Mouse (Mus musculus) adrenal gland, adult 8-10 months (tissue): Measurements from ENCODE around the gene Atp8b3. TPM values are rescaled to one million over a fixed set of nuclear protein-coding genes. Genes with fewer than 3 reads are reported as not detected.
A peak's percentile ranks its signal among the peaks of the same experiment; 100 is the strongest.

ENCODE experiments used
- DNase-seq: peaks from one replicate; pipeline ENCODE4 v3.0.0; 2022
- total RNA-seq, 4 experiments: library from RNA; stranded (reverse); gene quantifications; 2 replicates each; pipeline ENCODE4 v1.2.4; 2022

The Atp8b3 gene
- total RNA-seq, 4 experiments from 2014 or later, result 1.2 to 3.0 (median 1.9) TPM

DNA sequence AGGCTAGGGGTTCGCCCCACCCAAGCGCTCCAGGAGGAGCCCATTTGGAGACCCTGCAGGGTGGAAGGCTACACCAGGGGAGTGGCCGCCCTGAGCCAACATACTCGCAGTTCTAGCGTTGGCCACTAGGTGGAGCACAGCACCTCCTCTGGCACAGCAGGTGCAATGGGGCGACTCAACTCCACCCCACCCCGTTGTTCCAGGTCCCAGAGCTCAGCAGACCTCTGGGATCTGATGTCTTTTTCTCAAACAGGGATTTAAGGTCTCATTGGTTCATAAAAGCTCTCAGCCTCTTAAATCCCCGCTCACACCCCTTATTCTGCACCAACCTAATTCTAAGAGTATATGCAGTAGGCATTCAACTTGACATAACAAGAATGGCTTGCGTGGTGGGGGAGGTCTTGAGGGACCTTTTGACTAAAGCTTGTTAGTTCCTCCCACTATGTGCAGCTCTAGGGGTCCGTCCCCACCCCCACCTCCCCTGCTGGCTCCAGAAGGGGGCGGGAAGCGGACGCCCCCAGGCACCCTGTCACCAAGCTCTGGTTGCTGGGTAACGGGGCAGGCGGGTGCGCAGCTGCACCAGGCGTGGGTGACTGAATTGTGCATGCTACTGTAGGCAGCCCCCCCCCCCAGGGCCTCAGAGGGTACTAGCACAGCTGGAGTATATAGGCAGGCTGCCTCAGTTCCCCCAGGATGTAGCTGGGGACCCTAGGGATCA lies 27.6 kb upstream of the Atp8b3 start:
- no peak for DNase-seq

GRCm38 (mm10) chr10:80561116-80561944 lies 22.4 kb upstream of the Atp8b3 start, which contains the start of gene Rexo1:
TSS of gene Rexo1 (minus strand) at chr10:80561560.
- DNase-seq, result peak; percentile 87

- DNase-seq, result no peak
Observed at GRCm38 (mm10) chr10:80560621-80561020, 21.7 kb upstream of the Atp8b3 start.

DNA sequence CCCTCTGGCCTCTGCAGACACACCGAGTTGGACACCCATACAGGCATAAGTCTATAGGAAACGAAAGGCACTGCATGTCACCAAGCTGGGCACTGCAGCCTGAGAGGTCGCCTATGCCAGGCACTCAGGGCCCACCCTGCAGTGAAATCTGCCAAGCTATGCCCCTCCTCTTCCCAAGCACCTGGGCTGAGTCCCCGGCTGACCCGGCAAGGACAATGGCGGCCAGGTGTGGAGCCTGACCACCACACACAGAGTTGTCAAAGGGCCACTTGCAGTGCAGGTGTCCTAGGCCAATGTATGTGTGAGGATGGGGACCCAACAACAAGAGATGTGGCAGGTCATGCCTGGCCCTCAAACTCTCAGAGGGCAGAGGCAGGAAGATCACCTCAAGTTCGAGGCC lies 20.5 kb upstream of the Atp8b3 start:
- no peak for DNase-seq

DNA sequence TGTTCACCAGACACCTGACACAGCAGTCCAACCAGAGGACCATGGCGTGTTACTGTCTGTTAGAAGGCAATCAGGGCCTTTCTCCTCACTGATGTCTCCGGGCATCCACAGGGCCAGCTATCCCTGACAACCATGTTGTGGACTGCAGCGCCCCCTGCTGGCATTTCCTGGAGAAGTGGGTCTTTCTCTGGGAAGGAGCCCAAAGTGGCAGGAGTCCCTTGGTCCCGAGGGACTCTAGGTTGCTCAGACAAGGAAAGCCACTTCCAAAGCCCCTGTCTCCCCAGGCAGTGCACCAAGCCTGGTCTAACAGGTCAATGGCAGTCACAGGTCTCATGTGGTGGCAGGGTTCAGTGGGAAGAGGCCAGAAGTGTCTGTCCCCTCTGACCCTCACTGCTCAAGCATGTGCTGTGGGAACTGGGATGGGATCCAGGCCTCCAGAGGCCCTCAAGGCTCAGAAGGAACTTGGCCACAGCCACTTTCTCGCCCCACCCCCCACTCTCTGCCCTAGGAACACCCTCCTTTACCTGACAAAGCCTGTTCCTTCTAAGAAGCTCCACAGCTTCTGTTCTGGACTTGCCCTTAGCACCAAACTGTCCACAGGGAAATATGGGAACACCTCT lies 18.5 kb upstream of the Atp8b3 start:
- peak; percentile 71 for DNase-seq

GRCm38 (mm10) chr10:80553997-80554396 lies 15.1 kb upstream of the Atp8b3 start:
- no peak for DNase-seq

- DNase-seq, result no peak
Observed at GRCm38 (mm10) chr10:80553575-80553974, 14.7 kb upstream of the Atp8b3 start.

- no peak for DNase-seq
Observed at GRCm38 (mm10) chr10:80552364-80552763, 13.4 kb upstream of the Atp8b3 start.

- no peak for DNase-seq
Observed at GRCm38 (mm10) chr10:80549279-80549678, 10.4 kb upstream of the Atp8b3 start.

- DNase-seq, result peak; percentile 92
Observed at GRCm38 (mm10) chr10:80548428-80549006, 9.6 kb upstream of the Atp8b3 start.

DNA sequence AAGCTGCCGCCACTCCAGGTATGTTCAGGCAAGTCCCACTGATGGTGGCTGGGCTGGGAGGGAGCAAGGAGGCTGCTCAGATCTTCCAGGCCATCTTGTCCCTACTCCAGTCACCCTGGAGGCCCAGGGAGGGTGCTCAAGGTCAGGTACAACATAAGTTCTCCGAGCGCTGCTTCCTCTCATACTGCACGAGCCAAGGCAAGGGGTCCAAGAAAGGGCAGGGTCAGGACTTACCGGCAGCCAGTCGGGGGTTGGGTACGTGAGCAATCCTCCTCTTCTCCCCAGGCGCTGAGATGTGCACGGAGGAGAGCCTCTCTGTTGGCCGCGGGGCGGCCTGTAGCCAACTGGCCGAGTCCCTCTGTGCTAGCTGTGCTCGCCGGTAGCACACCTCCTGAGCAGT lies 8.6 kb upstream of the Atp8b3 start:
- DNase-seq, result no peak

- DNase-seq, result no peak
Observed at GRCm38 (mm10) chr10:80546945-80547344, 8.0 kb upstream of the Atp8b3 start.

- DNase-seq, result no peak
Observed at GRCm38 (mm10) chr10:80545590-80545989, 6.7 kb upstream of the Atp8b3 start.

DNA sequence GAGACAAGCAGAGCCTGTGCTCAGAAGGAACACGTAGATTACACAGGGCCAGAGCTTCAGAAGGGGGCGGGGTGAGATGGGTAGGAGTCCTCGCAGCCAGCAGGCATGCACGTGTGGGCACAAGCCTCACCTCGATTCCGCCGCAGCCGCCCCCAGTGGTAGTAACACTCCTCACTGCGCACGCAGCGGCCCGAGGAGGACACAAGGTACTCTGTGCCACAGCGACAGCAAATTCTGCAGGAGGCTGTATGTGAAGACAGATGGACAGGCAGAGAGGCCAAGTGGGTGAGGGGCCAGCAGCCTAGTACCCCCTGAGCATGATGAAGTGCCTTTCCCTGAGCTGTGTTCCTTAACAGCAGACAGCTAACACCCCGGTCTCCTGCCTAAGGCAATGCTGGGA lies 4.9 kb upstream of the Atp8b3 start:
- no peak for DNase-seq

DNA sequence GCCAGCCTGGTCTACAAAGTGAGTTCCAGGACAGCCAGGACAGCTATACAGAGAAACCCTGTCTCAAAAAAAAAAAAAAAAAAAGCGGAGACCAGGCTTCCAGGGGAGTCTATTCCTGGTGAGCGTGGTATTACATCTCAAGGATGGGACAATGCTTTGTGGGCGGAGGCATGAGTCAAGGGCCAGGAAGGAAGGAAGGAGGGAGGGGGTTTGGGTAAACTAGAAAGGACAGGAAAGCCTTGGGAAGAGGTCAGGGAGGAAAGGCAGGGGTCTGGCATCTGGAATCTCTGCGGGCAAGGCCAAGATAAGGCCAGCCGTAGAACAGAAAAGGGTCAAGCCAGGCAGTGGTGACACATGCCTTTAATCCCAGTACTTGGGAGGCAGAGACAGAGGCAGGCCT lies 569 bp upstream of the Atp8b3 start:
- no peak for DNase-seq

GRCm38 (mm10) chr10:80538180-80538579 lies 744 bp downstream of the Atp8b3 start:
- DNase-seq, result no peak

- DNase-seq, result no peak
Observed at GRCm38 (mm10) chr10:80535711-80536110, 3.2 kb downstream of the Atp8b3 start.

- DNase-seq, result no peak
Observed at GRCm38 (mm10) chr10:80535071-80535470, 3.9 kb downstream of the Atp8b3 start.

DNA sequence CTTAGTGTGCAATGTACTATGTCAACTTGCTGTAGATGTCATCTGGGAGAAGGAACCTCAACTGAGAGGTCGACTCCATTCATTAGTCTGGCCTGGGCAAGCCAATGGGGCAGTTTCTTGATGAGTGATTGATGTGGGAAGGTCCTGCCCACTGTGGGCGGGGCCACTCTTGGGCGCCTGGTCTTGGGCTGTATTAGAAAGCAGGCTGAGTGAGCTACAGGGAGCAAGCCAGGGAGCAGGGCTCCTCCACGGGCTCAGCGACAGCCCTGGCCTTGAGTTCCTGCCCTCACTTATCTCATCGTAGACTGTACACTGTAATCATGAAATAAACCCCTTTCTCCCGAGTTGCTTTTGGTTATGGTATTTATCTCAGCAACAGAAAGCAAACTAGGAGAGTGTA lies 5.2 kb downstream of the Atp8b3 start:
- DNase-seq, result no peak

DNA sequence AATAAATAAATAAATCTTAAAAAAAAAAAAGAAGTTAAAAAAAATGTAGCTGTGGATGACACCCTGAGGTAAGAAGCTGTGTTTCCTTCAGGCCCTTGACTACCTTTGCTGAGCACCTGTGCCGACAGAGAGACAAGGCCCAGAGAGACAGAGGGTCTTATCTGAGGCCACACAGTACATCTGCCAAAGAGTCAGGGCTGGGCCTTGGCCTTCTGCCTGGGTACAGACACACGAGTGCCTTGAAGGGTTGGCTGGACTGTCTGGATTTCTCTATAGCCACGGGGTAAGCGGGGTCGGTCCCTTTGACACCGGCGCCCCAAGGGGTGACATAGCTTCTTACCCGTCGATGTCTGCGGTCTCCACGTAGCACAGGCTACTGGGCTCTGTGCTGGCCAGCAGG lies 6.1 kb downstream of the Atp8b3 start:
- no peak for DNase-seq

DNA sequence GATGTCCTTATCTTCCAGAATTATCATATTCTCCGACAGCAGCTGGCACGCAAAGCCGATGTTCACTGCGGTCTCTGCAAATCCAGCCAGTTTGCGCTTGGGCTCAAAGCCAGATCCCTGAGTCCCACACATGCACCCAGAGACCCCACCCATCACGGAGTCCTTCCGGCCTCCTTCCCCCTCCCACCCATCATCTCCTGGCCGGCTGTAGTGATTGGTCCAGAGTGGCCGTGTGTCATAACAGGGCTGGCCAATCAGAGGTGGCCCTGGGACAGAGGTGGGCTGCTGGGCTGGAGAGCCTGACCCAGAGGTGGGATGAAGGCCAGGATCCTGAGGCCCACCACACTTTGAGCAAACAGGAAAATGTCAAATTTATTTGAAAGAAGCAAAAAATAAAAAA lies 12.8 kb downstream of the Atp8b3 start:
- no peak for DNase-seq

DNA sequence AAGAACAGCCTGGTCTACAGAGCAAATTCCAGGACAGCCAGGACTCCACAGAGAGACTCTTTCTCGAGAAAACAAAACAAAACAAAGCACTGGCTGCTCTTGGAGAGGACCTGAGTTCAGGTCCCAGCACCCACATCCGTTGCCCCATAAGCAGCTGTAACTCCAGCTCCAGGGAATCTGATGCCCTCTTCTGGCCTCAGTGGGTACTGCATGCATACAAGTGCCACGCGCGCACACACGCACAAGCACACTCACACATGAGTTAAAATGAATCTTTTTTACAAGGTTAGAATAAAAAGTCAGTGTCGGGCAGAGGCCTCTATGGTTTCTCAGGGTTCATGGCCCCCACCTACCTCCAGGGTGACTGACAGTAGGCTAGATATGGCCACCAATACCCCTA lies 15.6 kb downstream of the Atp8b3 start:
- no peak for DNase-seq

DNA sequence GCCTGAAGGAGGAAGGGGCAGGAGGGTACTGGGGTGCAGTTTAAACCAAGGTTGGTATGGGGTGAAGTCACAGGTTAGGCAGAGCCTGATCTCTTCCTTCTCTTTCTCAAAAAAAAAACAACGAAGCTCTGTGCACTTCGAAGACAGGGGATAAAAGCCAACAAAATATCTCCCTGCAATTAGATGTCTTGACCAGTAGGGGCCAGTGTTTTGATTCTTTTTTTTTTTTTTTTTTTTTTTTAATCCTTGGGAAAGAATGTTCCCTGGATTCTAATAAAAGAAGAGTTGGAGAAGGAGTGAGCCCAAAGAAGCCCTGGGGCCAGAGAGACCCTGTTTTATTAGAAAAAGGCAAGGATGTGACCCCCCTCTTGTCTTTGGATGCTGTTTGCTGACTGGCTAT lies 19.6 kb downstream of the Atp8b3 start:
- DNase-seq, result no peak
